Mouse (Mus musculus) heart, adult 8-10 months (tissue): ENCODE results near the gene Celf5. TPM values are rescaled to one million over a fixed set of nuclear protein-coding genes. Genes with fewer than 3 reads are reported as not detected.

ENCODE experiments used
- DNase-seq: peaks from one replicate; pipeline ENCODE4 v3.0.0; 2022; ENCODE audit warnings: low spot score
- total RNA-seq, 4 experiments: library from RNA; stranded (reverse); gene quantifications; 2 replicates each; pipeline ENCODE4 v1.2.4; 2022

Gene Celf5
- total RNA-seq, 4 experiments from 2014 or later, result 0.12 to 0.29 TPM; not detected in 2

DNA sequence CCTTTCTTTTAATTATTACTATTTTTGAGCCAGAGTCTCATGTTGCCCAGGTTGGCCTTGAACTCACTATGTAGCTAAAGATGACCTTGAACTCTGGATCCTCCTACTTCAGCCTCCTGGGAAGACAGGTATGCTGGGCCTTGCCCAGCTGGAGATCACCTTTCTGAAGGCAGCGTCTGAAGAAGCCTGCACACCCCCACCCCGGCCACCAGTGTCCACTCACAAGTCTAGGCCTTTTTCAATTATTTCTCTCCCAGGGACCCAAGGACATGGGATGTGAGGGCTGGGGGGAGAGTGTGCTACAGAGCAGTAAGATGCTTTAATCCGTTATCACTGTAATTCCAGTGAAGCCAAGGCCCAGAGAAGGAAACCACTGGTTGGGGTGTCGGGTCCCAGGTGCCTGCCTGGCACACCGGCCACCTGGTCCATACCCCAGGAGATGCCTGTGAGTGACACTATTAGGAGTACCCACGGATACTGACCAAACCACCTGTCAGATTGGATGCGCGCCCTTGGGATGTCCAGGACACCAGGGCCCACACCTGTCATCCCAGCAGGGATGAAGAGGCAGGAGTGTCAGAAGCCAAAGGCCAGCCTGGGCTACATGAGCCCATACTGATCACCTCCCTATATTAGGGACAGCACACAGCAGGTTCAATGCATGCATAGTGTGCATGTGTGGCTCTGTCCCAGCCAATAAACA lies 54.6 kb downstream of the Celf5 start:
- no peak for DNase-seq

DNA sequence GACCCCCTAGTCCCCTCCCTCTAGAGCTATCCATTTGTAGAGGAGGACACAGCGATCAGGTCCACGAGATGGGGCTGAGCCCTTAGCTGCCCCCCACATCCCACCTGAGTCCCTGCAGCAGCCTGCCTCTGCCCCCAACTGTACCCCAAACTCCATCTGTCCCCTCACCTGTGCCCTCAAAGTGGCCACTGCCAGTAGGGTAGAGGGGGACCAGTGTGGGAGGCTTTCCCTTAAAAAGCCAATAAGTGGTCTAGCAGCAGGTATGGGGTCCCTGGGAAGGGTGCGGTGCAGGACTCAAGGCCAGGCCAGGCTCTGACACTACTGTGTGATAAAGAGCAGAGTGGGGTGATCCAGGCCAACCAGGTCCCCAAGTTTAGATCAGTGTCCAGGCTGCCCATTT lies 55.2 kb downstream of the Celf5 start:
- no peak for DNase-seq

DNA sequence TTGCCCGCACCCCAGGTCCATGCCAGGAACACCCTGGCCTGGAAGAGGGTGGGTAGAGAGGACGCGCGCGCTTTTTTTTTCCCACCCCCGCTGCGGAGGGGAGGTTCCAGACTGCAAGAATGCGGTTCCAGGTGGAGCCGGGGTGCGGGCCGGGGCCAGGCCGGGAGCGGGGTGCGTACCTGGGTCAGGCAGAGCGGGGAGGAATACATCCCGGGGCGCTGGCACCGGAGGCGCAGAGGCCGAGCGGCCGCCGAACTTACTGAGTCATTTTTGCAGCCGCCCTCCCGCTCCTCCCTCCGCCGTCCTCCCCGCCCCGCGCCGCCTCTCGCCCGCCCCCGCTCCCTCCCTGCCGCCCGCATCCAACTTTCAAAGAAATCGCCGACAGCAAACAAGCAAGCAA lies 55.6 kb downstream of the Celf5 start:
- no peak for DNase-seq

DNA sequence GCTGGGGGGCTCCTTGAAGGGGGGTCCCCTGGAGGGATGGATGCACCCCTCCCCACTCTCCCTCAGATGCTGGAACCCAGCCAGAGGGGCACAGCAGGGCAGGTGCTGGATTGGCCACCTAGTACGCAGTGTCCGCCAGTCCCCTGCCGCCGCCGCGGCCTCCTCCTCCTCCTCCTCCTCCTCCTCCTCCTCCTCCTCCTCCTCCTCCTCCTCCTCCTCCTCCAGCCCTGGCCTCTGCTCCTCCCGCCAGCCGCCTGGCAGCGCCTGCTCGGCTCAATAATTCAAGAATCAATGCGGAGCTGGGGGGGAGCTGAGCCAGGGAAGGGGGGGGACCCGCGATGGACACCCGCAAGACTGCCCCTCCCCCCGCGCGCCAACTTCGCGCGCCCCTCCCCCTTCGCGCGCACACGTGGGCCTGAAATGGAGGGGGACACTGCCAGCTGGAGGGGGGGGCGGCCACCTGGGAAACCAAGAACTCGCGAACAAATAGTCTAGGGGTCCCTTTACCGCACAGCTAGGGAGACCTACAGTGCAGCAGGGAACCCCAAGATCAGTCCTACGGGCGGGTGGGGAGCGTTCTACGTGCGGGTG lies 56.3 kb downstream of the Celf5 start:
- DNase-seq, result no peak

DNA sequence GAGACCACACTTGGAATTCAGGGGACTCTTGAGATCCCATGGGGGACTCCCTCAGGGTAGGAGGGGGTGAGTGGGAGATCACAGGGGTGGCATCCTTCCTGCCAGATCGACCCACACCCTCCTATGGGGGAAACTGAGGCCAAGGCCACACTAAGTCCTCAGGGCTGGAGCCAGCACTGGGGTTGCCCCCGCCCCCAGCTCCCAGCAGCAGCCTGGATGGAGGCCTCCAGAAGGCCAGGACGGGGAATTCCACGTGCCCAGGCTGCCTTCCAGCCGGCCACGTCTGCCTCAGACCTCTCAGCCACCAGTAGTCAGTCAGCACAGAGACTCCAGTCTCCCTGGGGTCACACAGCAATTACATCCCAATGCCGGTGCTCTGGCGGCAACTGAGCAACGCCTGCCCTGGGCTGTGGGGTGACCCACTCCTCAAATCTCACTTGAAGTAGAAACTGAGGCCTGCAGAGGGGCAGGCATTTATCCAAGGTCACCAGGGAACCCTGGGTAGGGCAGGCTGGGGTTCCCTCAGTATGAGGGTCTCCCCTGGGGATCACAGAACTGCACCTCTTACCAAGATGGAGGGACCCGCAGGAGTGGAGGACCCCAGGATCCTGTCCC lies 57.2 kb downstream of the Celf5 start:
- DNase-seq, result no peak

DNA sequence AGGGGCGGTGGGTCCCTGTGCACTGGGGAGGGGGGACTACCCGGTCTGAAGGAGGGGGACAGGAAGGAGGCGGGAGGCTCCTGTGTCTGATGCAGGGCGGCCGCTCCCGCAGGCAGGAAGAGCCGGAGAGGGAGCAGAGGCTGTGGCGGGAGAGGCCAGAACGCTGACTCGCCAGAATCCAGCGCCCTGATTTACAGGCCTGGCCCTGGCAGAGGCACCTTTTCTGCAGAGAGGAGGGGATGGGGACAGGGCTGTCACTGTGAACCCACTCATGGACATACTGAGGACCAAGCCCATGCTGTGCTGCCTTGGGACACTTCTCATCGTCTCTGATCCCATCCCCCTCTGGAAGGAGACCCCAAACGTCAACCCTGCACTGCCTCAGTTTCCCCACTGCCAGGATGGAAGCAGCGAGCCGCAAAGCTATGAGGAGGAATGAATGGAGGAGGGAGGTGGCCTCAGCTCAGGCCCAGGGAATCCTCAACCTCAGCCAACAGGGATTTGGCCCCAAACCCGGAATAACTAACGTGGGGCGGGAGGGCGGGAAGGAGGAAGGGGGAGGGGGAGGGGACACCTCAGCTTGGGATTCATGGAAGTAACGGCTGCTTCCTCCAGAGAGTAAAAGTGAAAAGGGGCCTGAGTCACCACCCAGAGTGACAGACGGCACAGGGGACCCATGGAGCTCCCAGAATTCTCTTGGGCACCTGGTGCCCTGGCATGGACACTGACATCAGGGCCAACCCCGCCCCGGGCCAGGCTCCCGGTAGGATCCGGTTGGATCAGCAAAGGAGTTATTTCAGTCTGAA lies 58.1 kb downstream of the Celf5 start:
- peak; percentile 78 for DNase-seq

DNA sequence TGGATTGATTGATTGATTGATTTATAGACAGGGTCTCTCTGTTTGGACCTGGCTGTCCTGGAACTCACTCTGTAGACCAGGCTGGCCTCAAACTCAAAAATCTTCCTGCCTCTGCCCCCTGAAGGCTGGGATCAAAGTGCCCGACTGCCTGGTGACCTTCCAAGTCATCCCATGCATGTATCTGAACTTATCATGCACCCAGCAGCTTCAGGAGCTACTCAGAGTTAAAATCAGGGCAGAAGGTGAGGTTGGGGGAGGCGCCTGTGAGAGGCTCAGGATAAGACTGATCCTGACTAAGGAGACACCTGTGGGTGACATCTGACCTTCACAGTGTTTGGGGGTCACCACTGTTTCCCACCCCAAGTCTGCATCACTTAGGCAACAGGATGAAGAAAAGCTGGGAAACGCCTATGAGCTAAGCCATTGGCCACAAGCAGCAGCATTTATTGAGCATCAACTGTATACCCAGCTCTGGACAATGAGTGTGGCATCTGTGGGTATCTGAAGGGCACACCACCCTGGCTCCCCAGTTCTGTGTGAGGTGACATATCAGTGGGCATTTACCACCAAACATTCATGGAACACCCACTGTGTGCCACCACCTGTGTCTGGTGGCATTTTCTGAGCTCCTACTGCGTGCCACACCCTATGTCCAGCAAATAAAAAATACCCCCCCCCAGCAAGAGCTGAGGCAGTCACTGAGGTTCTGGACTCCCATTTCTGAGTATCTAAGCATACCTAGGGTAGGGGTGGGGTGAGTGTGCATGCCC lies 58.8 kb downstream of the Celf5 start:
- no peak for DNase-seq

DNA sequence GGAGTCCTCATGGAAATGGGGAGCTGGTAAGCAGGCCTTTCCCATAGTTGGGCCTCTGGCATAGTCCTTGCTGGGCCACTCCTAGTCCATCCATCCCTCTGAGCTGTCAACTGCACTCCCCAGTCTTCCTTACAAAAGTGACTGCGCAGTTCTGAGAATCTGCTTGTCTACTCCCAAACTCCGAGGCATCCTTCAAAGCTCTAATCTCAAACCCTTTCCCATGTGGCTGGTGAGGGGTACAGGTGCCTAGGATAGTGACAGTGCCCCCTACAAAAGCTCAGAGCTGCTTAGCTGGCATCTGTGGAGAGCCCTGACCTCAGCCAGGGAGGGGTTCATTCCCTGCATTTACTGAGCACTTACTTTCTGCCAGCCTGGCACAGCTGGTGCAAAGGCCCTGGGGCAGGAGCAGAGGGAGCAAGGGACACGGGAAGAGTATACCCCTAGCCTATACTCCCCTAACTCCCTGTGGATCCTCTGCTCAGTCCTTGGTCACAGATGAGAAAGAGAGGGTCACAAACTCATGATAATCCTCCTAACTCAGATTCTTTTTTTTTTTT lies 59.8 kb downstream of the Celf5 start:
- no peak for DNase-seq

DNA sequence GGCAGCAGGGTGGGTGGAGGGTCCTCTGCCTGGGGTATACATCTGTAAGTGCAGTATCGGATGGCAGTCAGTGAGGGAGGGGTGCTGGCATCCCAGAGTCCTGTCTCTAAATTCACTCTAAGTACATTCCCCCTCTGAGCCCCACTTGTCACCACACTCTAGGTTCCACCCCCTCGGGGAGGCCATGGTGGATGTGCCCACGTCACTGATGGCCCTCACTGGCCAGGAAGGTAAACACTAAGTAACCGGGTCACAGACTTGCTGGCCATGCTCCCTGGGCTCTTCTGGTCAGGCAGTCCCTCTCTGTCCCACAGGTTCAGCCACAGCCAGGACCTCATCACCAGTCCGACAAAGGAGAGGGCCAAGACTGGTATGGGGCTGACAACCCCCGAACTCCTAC lies 60.3 kb downstream of the Celf5 start:
- DNase-seq, result no peak

DNA sequence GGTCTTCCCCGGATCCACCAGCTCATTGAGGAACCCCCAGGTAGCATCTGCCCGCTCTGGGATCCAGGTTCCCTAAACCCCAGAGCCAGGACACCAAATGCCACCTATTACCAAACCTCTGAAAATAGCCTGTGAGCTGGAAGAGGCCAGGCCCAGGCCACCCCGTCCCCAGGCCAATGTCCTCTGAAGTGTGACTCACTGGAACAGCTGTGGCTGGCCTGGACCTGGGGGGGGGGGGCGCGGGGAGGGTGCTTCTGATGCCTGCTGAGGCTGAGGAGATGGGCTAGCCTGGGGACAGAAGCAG lies 60.8 kb downstream of the Celf5 start:
- no peak for DNase-seq

DNA sequence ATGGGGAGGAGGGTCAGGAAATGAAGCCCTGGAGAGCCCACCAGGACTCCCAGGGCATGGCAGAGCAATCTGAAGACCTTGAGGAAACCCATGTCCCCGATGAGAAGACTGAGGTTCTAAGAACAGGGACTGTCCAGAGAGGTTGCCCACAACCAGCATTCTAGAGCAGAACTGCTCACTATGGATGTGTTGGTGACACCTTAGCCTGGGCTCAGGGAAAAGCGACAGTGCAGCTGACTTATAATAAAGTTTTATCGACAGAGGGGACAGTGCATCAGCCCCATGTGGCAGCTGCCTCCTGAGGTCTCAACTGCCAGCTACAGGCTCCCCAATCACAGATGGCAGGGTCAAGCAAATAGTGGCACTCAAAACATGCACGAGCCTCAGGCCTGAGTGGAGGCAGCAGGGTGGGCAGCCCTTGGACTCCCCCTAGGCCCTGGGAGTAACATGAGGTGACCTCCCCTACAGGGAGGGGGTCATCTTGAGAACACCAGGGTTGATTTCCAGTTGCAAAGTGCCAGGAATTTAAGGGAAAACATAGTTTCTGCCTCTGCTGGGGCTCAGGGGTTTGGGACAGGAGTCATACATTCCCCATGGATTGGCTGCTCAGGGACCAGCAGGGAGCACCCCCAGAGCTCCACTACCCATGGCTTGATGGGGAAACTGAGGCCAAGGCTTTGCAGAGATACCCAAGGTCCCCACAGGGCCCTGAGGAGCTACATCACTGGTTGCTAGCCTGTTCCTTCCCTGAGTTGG lies 61.3 kb downstream of the Celf5 start:
- DNase-seq, result no peak

DNA sequence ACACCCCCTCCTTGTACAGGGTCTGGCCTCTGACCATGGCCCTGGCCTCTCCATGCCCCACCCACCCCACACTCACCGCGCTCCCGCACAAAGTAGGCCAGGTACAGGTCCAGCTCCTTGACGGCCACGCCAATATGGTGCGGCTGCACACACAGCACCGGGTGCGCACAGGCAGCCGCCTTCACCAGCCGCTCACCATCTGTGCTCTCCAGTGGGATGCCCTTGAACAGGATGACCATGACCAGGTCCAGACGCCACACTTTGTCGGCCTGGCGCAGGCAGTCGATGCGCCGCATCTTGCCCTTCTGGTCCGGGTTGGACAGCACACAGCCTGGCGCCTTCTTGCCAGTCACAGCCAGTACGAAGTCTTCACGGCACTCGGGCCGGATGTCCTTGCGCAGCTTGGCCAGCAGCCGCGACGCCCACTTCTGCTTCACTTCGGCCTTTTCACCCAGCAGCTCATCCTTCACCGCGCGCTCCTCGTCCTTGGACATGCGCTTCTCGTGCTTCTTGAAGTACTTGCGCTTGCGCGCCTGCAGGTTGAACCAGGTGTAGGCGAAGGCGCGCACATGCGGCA lies 62.2 kb downstream of the Celf5 start:
- no peak for DNase-seq

DNA sequence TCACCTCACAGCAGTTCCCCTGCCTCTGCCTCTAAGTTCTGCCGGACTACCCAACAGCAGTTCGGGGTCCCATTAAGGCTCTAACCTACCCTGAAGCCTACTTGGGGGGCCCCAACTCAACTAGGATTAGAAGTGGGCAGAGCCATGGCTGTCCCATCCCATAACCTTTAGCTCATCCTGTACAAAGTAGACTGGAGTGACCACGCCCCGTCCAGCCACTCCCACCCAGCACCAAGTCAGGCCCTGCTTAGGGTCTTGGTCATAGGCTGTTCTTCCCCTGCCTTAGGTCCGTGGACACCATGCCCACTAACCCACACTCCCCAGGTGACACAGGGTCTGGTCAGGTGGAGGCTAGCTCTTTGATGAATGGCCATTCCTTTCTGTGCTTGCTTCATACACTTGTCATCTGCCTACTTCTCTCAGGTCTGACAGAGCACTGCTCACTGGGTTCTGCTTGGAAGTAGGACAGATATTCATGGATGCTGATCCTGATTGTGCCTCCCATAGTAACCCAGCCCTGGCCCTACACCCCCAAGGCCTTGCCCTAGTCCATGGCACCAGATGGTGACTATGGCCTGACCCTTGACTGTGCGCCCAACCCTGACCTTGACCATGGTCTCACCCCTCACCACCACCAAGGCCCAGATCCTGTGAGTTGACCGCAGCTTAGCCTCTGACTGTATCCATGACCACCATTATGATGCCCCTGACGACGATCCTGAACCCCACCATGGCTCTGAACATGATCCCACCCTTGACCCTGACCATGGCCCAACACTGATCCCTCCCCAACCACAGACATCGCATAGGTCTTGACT lies 63.2 kb downstream of the Celf5 start:
- DNase-seq, result no peak

DNA sequence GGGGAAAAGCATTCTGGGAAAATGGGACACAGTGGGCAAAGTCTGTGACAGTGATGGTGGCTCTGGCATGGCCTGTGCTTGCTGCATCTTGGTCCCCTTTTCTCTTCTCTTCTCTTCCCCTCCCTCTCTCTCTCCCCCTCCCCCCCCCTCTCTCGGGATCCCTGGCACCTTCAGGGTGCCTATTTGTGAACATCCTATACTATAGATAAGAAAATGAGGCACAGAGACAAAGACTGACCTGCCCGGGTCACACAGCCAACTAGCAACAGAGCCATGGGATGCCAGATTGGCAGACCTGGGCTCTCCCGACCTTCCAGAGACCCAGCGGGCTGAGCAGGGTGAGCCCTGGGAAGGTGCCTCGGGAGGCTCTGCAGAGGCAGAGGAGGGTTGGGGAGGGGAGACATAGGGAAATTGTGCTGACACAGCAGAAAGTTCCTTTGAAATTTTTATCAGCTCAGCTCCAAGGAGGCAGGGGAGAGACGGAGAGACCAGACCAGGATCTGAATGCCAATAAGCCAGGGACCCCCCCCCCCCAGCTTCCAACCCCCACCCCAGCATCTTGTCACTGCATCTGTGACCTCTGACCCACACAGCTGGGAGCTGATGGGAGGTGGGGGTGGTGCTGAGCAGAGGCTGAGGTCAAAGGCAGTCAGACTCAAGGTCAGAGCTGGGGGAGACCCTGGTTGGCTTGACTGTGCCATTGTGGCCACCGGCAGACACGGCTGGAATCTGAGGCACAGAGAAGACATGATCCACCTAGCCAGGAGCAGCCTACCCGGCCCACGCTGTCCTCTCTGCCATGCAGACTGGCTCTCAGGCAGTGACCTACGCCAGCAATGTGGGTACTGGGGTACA lies 64.1 kb downstream of the Celf5 start:
- DNase-seq, result no peak

DNA sequence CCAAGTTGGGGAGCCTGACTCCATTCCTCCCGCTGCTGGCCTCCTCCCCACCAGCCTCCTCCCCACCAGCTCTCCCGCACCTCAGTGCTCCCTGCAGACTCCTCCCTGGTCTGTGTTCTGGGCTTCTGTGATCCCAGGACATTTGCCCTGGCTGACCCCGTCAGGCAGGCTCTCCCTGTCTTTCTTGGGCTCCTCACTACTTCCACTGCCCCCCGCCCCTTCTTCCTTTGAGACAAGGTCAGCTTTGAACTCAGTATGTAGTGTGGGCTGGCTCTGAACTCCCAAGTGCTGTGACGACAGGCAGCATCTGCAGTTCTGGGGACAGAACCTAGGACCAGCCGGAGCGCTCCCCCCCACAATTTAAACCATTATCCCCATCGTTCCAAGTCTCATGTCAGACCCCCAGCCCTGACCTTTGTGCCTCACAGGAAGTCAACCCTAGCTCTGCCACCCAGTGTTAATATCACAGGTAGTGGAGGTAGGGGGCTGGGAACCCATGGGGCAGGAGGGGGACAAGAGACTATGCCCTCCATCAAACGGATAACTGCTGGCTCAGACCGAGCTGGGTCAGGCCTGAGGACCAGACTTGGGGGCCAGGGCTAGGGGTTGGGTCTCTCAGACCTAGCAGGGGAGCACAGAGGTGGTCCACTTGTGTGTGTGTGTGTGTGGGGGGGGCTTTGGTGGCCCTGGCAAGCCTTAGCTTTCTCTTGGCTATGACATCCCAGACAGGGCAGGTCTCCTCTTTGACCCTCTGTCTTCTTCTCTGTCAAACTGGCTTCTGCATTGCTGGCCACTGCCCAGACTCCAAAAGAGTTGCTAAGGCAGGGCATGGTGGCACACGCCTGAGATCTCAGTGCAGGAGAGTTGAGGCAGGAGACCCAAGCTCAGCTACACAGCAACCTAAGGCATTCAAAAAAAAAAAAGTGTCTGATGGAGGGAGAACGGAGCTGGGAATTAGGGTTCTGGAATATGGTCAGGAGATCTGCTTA lies 65.0 kb downstream of the Celf5 start:
- no peak for DNase-seq

DNA sequence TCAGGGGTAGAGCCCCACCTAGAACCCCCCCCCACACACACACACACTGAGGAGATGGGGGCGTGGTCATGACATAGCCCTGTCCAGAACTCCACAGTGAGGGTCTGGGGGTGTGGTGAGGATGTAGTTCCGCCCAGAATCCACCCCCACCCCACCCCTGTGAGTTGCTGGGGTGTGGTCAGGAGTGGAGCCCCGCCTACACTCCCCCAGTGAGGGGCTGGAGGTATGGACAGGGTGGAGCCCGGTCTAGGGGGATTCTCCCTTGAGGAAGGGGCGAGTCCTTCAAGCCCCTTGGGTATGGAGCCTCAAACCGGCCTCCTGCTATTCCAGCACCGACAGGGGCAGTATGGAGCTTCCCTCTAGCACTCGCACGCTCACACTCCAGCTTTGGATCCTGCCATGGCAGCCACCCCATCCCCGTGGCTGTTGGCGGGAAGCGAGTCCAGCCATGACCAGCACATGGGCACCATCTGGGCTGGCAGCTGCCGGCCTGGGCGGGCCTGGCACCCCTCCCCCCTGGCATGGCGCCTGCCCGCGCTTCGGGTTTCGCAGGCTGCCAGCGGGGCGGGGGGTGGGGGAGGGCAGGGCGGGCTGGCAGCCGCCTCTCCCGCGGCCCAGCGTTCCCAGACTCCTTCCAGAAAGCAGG lies 65.8 kb downstream of the Celf5 start:
- DNase-seq, result peak; percentile 78
